Mouse (Mus musculus) heart, embryonic 14.5 days (tissue): ENCODE measurements around the gene Treh. TPM values are rescaled to one million over a fixed set of nuclear protein-coding genes. Genes with fewer than 3 reads are reported as not detected.

Experiments
- ATAC-seq: fragments of 200-750 bp; cut with Nextera tagmentation; 2 replicates; pipeline ENCODE4 v1.8.0; 2017; ENCODE audit warnings: low read depth, moderate TSS enrichment; ENCODE audit not compliant: insufficient number of reproducible peaks, insufficient read depth, low FRiP score
- H3K27ac ChIP-seq, 2 experiments: fragments of 200-500 bp in 1 of 2; fragments of 300-500 bp in 1 of 2; sonication (generic) in 1 of 2; replicated peaks in 1 of 2; 2 replicates each; pipeline ENCODE4 v1.5.1; 2012 to 2014; ENCODE audit warnings: low read depth in 2 of 2, low read length in 2 of 2, control low read depth in 1 of 2, mild to moderate bottlenecking in 1 of 2, mixed read lengths in 1 of 2; ENCODE audit not compliant: control insufficient read depth in 1 of 2, insufficient read depth in 1 of 2
- H3K27me3 ChIP-seq: fragments of 300-500 bp; sonication (generic); 2 replicates; pipeline ENCODE4 v1.6.1; 2014; ENCODE audit warnings: mild to moderate bottlenecking, low read length, control low read depth; ENCODE audit not compliant: control insufficient read depth, insufficient read depth
- H3K36me3 ChIP-seq: fragments of 300-500 bp; sonication (generic); 2 replicates; pipeline ENCODE4 v1.6.1; 2014; ENCODE audit warnings: mild to moderate bottlenecking, control low read depth, low read length, mixed read lengths; ENCODE audit not compliant: control insufficient read depth, insufficient read depth
- H3K4me1 ChIP-seq, 2 experiments: fragments of 200-500 bp in 1 of 2; fragments of 300-500 bp in 1 of 2; sonication (generic) in 1 of 2; 2 replicates each; pipeline ENCODE4 v1.6.1; 2012 to 2014; ENCODE audit warnings: low read length in 2 of 2, control low read depth in 1 of 2, mixed read lengths in 1 of 2; ENCODE audit not compliant: control insufficient read depth in 2 of 2, insufficient read depth in 2 of 2
- H3K4me2 ChIP-seq: fragments of 300-500 bp; sonication (generic); 2 replicates; pipeline ENCODE4 v1.6.1; 2014; ENCODE audit warnings: mild to moderate bottlenecking, low read length
- H3K4me3 ChIP-seq, 2 experiments: fragments of 200-500 bp in 1 of 2; fragments of 300-500 bp in 1 of 2; sonication (generic) in 1 of 2; 2 replicates each; pipeline ENCODE4 v1.5.1; 2012 to 2014; ENCODE audit warnings: low read length in 2 of 2, mild to moderate bottlenecking in 2 of 2, control low read depth in 1 of 2, low read depth in 1 of 2, moderate library complexity in 1 of 2; ENCODE audit not compliant: control insufficient read depth in 1 of 2, insufficient read depth in 1 of 2
- H3K9ac ChIP-seq: fragments of 300-500 bp; sonication (generic); 2 replicates; pipeline ENCODE4 v1.6.1; 2014; ENCODE audit warnings: mild to moderate bottlenecking, low read length
- H3K9me3 ChIP-seq: fragments of 300-500 bp; sonication (generic); 2 replicates; pipeline ENCODE4 v1.6.1; 2016; ENCODE audit warnings: low read length, control low read depth; ENCODE audit not compliant: control insufficient read depth
- WGBS: fragments of 180-500 bp; shearing (Covaris S2); extraction: QIAGEN DNeasy Blood & Tissue Kit; methylation state at CpG from one replicate; pipeline ENCODE4 v1.1.7; 2014; 5-methylcytosine and 5-hydroxymethylcytosine counted together
- polyA plus RNA-seq: library from polyadenylated mRNA; unstranded; fragments of >200 nt; fragmentation: Nextera tagmentation; extraction: Ambion mirVana; gene quantifications from 2 replicates; pipeline ENCODE4 v1.2.1, GENCODE M21; 2014

Treh gene
- polyA plus RNA-seq, 1 experiment from 2014 or later = not detected

DNA sequence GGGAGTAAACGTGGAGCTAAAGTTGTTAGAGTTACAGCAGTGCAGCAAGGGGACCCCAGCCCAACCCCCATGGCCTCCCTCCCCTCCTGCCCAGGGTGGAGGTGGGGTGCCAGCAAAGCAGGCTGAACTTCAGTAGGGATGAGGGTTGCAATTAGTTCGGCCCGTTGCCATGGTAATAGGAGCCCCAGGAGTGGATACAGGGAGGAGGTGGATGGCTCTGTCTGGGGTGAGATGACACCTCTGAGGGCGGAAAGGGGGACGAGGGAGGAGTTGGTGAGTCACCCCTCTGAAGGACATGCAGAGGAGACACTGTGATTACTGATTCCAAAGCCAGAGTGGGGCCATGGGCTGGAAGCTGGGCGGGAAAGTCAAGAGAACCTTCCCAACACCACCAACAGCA is 35.9 kb downstream of the Treh start:
- H3K4me1 ChIP-seq = peaks cover 14 to 18% of the 10 kb centered on the region in 2 experiments
- peak overlapping the region; percentile 27 to 61; a peak in 2 of 4 replicates for H3K27ac ChIP-seq

GRCm38 (mm10) chr9:44709600-44709999 is 36.6 kb downstream of the Treh start:
- H3K27ac ChIP-seq = 0 out of 4 replicates have a peak overlapping the region, but pooled peaks of 1 of the 2 experiments have one; percentile 11
- peaks cover 78% of the 10 kb centered on the region for H3K36me3 ChIP-seq
- H3K4me3 ChIP-seq = no peak overlapping the region
- WGBS = 58% methylated on average over 2 of the region's 2 CpGs
- H3K4me1 ChIP-seq = peaks cover 14 to 18% of the 10 kb centered on the region in 2 experiments
- H3K9ac ChIP-seq = no peak overlapping the region
- no peaks in the 10 kb centered on the region for H3K9me3 ChIP-seq
- ATAC-seq = no peak
- H3K4me2 ChIP-seq = no peak overlapping the region
- H3K27me3 ChIP-seq = no peaks in the 10 kb centered on the region

More for the DNA sequence above, 35.9 kb downstream of the Treh start:
- Histone ChIP-seq H3K4me2 (peak overlapping the region; percentile 82), H3K9me3 (no peaks in the 10 kb centered on the region), H3K27me3 (no peaks in the 10 kb centered on the region), H3K4me3 (peak overlapping the region; percentile 50 to 54), H3K9ac (peak overlapping the region; percentile 69), H3K36me3 (peaks cover 78% of the 10 kb centered on the region)
- 19% methylated on average over 6 of the region's 6 CpGs for WGBS
- peak; percentile 27; the same call in 1 of the 2 replicates for ATAC-seq

DNA sequence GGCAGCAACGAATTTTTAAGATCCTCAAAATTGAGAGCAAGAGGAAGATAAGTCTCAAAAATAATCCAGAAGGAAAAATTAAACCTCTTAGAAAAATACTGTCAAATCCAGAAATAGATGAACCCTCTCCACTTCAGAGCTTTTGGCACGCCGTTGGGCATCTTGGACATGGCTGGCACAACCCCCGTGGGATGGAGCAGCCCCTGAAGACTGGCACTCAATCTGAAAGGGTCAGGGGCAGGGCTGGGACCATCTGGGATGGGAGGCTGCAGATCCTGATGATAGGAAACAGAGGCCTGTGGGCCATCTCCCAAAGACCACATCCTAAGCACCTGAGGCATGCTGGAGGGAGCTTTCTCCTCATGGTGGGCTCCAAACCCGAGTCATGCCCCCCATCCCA is 37.2 kb downstream of the Treh start:
- no peaks in the 10 kb centered on the region for H3K27me3 ChIP-seq
- 80% methylated on average over 5 of the region's 5 CpGs for WGBS

DNA sequence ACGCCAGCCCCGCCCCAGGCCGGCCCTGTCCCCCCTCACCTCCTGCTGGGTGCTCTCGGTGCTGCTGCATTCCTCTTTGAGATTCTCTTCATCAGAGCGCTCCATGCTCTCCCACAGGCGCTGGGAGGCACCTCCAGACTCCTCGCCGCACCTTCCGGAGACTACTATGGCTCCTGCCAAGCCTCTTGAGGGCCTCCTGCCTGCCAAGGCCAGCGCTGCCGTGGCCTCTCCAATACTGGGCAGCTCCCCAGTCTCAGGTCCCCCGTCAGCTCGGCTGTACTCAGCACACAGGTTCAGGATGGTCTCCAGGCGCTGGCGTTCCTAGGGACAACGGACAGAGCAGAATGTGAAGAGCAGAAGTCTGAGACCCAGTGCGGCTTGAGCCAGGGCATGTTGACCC is 38.6 kb downstream of the Treh start:
- H3K27ac ChIP-seq = no peak overlapping the region
- no peaks in the 10 kb centered on the region for H3K9me3 ChIP-seq
- H3K4me2 ChIP-seq = no peak overlapping the region
- 65% methylated on average over 17 of the region's 17 CpGs for WGBS
- H3K9ac ChIP-seq = no peak overlapping the region
- no peak for ATAC-seq
- H3K36me3 ChIP-seq = peaks cover 78% of the 10 kb centered on the region
- no peaks in the 10 kb centered on the region for H3K27me3 ChIP-seq
- H3K4me3 ChIP-seq = no peak overlapping the region
- peaks cover 14 to 18% of the 10 kb centered on the region in 2 experiments for H3K4me1 ChIP-seq

More for the DNA sequence above, 37.2 kb downstream of the Treh start:
- H3K4me1 ChIP-seq = peaks cover 14 to 18% of the 10 kb centered on the region in 2 experiments
- H3K9me3 ChIP-seq = no peaks in the 10 kb centered on the region
- no peak for ATAC-seq
- peaks cover 78% of the 10 kb centered on the region for H3K36me3 ChIP-seq
- H3K9ac ChIP-seq = no peak overlapping the region
- H3K4me3 ChIP-seq = no peak overlapping the region
- H3K4me2 ChIP-seq = no peak overlapping the region
- no peak overlapping the region for H3K27ac ChIP-seq

DNA sequence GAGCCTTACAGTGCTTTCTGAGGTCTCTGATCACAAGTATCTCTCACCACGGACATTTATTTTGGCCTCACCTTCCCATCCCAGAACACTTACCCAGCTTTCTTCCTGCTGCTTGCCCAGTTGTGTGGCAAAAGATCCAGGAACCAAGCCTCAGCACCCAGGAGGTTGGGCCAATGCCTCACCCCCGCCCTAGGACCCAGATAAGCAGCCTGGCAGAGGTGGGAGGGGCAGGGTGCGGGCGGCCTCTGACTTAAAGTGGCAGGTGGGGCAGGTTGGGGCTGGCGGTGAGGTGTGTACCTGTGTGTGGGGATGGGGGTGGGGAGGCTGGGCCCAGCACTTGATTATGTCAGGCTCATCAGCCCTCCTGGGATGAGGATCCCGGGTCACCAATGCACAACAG is 40.0 kb downstream of the Treh start:
- Histone ChIP-seq H3K9me3 (no peaks in the 10 kb centered on the region), H3K27ac (no peak overlapping the region), H3K4me3 (no peak overlapping the region), H3K9ac (no peak overlapping the region), H3K36me3 (peaks cover 80% of the 10 kb centered on the region), H3K4me2 (no peak overlapping the region), H3K4me1 (peaks cover 10 to 13% of the 10 kb centered on the region in 2 experiments), H3K27me3 (no peaks in the 10 kb centered on the region)
- 70% methylated on average over 6 of the region's 6 CpGs for WGBS
- no peak for ATAC-seq

GRCm38 (mm10) chr9:44713574-44713973 is 40.5 kb downstream of the Treh start:
- Histone ChIP-seq H3K4me3 (no peak overlapping the region), H3K4me1 (peaks cover 8 to 9% of the 10 kb centered on the region in 2 experiments), H3K9me3 (no peaks in the 10 kb centered on the region), H3K4me2 (no peak overlapping the region), H3K36me3 (peaks cover 84% of the 10 kb centered on the region), H3K9ac (no peak overlapping the region), H3K27ac (no peak overlapping the region), H3K27me3 (no peaks in the 10 kb centered on the region)
- no peak for ATAC-seq
- WGBS = 72% methylated on average over 2 of the region's 2 CpGs

GRCm38 (mm10) chr9:44715109-44715508 is 42.1 kb downstream of the Treh start:
- Histone ChIP-seq H3K9ac (no peak overlapping the region), H3K9me3 (no peaks in the 10 kb centered on the region), H3K36me3 (peaks cover 80% of the 10 kb centered on the region), H3K27me3 (no peaks in the 10 kb centered on the region), H3K4me3 (no peak overlapping the region), H3K4me1 (peaks cover 3 to 9% of the 10 kb centered on the region in 2 experiments; a peak in 3 of 4 replicates), H3K4me2 (no peak overlapping the region), H3K27ac (no peak overlapping the region)
- no peak for ATAC-seq
- 81% methylated on average over 17 of the region's 17 CpGs for WGBS
